Mouse (Mus musculus): Measurements from ENCODE around the gene Tenm2.

Gene Tenm2

DNA sequence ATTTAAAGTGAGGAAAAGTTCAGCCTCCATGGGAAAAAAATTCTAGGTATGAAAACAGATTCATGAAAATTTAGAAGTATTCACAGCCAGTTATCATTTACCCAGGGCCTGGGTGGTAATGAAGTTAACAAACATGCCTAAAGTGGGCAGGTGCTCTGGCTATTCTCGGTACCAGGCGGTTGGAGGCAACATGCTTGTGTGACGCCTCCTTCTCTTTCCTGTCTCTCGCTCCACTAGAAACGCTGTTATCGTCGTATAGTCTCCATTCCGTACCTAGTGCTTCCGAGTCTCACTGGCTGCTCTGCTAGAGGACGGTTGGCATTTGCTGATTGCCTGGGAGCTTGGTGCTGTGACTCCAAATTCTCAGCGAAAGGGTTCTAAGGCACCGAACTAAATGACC lies 749.7 kb downstream of the Tenm2 start:
- intact Hi-C loops (cut with DNase I), result loop anchor here (10.0 kb wide), 1 partner anchor 191 kb away; no protein-coding TSS in a partner anchor

DNA sequence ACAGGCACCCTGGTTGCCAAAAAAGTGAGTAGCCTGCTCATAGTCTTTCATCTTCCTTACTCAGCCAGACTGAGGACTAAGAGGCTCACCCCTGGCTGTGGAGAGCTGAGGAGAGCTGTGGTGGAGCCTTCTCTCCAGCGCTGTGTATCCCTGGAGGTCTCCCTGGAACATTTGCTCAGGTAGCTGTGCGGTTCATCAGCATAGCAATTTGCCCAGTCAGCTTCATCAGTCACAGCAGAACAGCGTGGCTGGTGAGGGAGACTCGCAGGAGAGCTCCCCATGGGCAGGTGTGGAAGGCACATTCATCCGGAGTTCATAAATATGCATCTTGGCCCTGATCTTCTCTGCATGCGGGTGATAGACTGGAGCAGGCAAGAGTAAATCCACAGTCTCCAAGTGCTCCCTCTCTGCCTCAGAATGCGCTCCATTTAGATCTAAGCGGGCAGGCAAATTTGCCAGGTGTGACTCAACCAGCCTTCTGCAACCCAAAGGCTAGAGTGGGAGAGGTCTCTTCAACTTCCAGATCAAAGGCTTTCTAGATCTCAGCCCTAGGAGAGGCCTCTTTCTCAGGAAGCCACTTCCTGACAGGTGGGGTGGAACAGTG lies 751.2 kb downstream of the Tenm2 start:
- intact Hi-C loops (cut with DNase I), result loop anchor here (10.0 kb wide), 1 partner anchor 190 kb away; no protein-coding TSS in a partner anchor

DNA sequence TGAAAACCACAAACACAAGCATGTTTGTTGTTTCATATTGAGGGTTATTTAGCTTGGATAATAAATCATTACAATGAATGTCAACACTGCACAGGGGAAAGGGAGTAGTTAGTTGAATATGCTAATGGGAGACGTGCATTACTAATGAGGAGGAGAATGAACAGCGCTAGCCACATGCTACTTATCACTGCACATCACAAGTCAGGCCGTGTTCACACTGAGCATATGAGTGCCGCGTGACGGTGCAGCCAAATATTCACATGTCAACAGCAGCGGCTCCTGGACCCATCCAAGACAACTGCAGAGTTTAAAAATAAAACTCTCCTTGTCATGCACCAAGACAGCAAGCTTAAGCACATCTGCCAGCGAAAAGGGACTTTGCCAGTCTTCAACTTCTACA lies 753.6 kb downstream of the Tenm2 start:
- intact Hi-C loops (cut with DNase I), result loop anchor here (10.0 kb wide), 1 partner anchor 187 kb away; no protein-coding TSS in a partner anchor

DNA sequence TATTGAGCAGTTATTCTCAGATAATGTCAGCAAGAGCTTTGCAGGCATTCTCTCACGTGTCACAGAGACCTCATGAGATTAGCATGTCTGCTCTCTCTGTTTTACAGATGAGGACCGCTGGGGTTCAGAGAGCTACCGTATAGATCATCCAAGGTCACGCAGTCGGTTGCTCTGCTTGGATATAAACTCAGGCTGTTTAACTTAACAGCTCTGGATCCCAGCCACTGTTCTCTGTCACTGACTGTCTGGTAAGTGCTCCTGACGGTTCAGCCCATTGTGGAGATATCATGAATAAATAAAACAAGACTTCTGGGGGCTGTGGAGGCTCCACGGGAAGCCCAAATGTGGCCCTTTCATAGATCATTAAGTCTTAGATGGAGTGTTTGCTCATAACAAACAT lies 754.2 kb downstream of the Tenm2 start:
- intact Hi-C loops (cut with DNase I), result loop anchor here (10.0 kb wide), 1 partner anchor 187 kb away; no protein-coding TSS in a partner anchor

DNA sequence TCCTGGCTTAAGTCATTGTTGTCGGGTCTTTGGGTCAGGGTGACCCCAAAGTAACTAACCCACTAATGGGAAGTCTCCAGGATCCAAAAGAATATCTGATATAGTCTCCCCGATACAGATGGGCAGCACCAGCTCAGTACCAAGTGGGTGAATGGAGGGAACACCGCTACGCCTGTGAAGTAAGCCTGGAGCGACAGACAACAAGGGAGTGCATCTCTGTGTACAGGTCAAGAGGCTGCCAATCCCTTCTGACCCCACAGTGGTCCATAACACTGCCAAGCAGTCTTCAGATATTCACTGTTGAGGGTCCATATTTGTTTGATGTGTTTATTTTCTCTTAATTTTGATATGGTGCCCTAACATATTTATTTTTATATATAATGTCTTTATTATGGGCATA lies 754.7 kb downstream of the Tenm2 start:
- intact Hi-C loops (cut with DNase I), result loop anchor here (10.0 kb wide), 1 partner anchor 186 kb away; no protein-coding TSS in a partner anchor

DNA sequence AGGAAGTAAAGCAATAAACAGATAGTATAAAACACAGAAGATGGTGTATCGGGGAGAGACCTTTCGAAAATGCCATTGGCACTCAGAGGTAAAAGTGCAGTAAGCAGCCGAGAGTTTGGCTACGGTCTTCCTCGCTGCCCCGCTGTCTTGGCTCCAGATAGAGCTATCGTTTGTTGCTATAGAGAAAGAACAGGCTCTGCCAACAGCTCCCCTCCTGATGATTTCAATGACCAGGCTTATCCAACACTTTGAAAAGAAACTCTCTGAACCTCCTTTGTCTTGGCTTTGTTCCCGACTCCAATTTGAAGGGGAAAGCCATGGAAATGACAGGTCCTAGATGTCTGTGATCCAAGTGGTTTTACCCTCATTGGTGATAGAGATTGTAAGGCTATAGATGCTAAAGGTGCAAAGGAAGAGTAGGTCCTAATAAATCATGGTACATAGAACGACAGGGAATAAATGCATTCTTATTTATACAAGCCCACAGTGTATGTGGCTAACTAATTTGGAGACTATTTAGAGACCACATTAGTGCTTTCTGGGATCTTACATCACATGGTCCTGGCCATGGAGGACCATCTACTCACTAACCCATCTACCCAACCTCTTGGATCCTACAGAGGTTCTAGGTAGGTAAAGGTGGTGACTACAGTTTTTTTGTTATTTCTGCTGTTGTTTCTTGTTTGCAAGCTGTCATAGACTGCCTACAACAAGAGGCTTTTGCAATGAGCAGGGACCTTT lies 765.8 kb downstream of the Tenm2 start:
- intact Hi-C loops (cut with DNase I), result no loop called here

DNA sequence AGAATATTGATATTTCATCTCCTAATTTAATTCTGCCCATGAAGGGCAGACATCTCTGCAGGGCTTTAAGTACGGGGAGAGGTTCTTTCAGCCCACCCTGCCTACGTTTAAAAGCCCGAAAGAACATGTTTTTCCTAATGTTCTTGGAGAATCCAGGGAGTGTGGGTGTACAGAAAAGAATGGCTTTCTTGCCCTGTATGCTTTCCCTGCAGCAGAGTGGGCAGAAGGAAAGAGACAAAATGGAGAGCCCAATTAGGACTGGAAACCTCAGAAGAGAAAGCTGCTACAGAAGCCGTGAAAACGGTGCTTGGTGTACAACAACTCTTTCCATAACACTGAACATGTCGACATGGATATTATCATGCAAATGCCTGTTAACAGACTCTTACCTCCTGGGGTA lies 777.3 kb downstream of the Tenm2 start:
- intact Hi-C loops (cut with DNase I), result no loop called here

DNA sequence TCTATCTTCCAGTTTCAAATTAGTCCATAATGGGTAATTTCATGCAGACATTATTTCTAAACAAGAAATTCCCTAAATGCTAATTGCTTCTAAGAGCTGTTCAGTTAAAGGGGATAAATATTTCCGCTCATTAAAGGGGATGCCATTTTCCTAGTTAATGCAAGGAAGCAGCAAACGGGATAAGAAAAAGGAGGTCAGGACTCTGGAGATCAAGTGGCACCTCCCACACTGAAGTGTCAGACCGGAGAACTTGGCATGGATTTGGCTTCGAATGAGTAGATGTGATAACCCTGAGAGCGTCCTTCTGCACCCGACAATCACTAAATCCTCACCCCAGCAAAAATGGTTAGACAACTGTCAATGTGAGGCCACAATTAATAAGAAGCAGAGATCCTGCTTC lies 781.7 kb downstream of the Tenm2 start:
- intact Hi-C loops (cut with DNase I), result no loop called here

DNA sequence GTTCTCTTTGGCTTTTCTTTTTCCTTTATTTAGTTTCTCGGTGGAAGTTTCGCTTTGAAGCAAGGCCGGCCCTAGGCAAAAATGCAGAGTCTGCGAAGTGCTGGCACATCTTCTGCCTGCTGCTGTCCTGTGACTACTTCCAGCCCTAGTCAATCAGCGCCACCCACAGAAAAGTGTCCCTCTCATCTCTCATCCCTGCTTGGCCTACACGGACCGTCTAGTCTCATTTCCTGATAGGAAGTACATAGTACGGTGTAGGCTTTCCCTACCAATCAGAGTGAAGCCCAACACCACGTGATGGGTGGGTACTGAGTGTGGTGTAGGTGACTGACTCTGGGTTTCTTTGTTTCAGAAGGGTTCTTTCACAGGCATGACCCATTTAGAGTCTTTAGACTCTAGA lies 783.3 kb downstream of the Tenm2 start:
- intact Hi-C loops (cut with DNase I), result no loop called here

DNA sequence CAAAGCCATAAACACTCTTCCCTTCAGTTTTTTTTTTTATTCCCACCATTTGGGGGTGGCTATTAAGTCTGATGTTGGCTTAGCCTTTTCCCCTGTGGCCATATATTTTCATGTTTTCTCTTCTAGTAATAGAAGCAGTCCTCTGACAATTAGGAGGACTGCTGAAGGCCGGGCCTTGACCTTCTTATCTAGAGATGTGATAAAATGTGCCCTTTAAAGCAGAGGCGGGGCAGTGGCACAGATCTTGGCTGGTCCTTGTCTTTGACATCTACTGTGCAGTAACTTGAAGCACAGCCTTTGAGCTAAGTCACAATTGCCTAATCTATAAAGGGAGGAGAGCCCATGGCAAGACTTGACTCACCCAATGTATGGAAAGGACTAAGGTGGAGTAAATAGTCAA lies 789.4 kb downstream of the Tenm2 start:
- intact Hi-C loops (cut with DNase I), result no loop called here

DNA sequence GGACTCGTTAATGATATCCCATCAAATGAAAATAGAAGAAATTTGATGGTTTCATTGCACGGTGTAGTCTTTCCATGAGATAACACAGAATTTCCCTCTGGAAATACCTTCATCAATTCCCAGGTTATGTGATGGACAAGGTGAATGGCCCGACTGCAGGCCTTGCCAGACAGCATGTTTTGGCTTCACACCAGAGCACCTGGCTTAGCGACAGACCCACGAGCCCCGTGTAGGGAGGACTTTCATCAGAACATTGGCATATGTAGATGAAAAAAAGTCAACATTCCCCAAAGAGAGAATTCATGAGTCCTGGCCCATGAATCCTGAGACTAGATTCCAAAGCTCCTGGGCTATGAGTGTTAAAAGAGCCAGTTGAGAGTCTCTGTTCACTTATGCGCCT lies 791.9 kb downstream of the Tenm2 start:
- intact Hi-C loops (cut with DNase I), result no loop called here

DNA sequence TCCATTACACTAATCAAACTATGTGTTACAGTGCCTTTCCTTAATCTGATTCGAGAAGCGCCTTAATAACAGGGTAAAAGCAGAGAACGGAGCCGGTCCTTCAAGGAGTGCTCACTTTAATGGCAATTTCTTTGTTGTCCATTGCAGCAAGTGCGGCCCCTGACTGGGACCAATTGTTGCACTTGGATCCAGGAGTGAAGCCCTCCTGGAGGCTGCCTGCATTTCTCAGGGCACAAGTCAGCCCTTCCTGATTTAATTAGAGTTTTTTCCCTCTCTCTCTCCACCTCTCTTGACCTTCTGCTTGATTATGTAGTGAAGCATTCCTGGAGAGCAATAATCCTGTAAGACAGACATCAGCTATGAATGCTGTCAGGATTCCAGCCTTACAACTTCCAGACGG lies 794.0 kb downstream of the Tenm2 start:
- intact Hi-C loops (cut with DNase I), result no loop called here

DNA sequence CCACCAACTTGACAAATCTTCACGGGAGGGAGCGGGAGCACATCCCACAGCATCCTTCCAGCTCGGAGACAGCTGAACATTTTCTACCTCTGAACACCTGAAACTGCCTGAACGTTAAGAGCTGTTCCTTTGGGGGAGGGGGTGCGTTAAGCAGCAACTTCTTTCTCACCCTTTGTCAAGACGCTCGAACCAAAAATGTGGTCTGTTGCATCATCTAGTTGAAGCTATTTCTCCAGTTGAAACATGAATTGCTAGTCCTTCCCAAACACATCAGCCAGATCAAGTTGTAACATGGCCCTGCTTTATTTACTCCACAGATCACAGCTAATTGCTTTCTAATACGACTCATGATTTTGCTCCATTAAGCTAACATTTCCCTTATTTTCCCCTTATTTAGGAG lies 799.5 kb downstream of the Tenm2 start:
- intact Hi-C loops (cut with DNase I), result no loop called here

DNA sequence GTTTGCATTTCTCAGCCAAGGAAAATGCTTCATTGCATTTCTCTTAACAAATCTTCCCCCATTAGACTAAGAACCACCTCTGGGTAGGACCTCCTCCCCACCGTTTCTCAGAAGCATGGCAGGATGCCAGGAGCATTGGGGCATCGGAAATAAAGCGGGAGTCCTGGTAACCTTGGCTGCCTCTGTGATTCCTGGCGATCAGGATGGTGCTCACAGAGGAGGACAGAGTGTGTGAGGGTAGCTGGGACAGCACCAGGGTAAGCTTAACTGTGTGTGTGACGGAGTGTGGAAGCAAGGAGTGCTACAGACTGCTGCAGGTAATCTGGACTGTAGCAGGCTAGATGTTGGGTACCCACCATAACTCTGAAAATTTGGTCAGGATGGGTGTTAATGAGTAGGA lies 806.8 kb downstream of the Tenm2 start:
- intact Hi-C loops (cut with DNase I), result no loop called here

DNA sequence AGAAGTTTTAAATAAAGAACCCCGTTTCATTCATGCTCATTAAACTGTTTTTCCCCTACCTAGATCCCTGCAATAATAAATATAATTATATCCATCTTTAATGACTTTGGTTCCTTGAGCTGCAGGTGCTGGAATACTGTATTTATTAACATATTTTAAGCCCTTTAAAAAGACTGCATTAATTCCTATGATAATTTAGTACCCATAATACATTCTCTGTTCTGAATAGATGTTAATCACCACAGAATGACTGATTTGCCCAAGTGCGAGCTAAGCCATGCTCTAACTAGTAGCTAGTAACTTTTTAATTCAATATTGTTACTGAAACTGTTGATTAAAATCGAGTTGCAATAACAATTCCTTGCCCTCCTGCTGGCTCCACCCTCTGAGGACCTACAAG lies 810.8 kb downstream of the Tenm2 start:
- intact Hi-C loops (cut with DNase I), result no loop called here

DNA sequence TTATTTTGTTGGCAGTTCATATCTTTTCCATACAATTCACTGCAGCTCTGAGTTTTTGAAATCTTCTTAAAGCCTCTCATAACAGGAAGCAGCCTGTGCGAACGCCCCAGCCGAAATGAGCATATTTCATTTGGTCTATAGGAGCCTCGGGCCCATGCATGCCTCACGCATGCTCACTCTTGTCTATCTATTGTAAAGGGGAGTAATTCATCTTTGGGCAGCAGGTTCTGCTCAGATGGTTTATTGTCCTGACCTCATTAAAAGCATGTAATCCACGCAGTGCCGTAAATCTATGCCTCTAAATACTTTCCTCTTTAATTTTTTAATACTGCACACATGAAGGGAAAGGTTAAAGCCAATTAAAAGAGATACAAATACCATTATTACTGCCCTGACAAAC lies 815.7 kb downstream of the Tenm2 start:
- intact Hi-C loops (cut with DNase I), result no loop called here

DNA sequence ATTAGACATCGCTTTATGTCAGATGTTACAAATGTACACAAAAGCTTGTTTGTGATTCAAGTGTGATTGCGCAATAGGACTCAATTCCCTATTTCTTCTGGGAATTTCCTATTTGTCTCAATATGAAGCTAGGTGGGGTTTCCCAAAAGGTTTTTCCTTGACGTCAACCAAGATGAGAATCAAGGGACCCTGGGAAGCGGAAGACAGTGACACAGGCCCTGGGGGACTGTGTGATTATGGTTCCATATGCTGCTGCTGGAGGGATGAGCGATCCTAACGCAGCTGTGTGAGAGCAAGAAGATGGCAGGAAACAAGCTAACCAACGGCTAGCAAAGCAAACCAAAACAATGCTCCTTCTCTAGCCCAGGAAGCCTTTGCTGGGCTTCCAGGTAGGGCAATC lies 820.5 kb downstream of the Tenm2 start:
- intact Hi-C loops (cut with DNase I), result no loop called here

DNA sequence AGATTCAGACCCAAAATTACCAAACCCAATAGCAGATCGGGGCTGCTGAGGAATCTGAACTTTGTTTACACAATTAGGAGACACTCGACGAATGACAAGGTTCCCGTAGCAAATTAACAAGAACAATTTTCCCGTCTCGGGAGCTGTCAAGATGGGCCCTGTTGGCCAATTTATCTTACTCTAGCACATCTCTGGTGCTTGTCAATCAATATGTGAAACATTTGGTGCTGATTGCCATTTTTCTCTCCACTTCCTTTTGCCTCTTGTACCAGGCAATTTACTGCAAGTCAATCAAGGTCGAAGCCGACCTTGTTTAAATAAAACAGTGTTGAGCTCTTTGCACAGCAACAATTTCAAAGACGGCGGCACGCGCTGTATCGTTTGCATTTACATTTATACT lies 824.9 kb downstream of the Tenm2 start:
- intact Hi-C loops (cut with DNase I), result no loop called here

DNA sequence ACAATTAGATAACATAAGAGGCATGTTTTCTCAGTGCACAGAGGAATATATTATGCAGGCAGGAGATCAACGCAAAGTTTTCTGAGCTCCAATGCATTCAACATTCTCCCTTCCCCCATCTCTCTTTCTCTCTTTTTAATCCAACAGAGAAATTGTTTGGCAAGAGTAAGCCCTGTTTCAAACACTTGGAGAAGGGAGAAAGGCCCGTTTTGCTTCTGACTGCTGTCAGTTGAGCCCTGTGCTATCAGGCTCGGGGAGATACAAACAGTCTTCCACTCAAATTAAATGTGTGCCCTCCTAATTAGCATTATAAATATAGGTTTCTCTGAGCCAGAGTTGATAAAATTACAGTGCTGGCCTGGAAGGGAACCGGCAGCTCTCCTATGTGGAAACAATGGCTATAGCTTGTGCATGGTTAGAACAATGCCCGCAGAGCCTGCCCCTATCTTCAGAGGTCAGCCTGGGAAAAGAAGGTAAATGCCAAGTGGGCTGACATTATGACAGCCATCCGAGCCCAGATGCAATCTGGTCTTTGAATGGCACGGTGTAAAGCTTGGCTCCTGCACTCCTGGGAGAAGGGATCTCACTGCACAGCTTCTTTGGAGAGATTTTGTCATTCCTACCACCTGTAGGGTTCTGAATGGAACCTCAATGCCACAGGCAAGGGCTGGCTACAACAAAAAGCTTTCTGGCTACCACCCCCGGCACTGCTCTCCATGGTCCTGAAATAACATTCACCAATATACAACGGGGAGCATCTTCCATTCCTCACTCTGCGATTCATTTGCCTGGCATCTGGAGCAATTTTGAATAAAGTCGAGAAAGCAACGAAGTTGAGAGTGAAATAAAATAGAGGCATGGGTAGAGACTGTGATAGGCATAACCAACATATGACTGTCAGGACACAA lies 839.7 kb downstream of the Tenm2 start:
- intact Hi-C loops (cut with DNase I), result no loop called here

DNA sequence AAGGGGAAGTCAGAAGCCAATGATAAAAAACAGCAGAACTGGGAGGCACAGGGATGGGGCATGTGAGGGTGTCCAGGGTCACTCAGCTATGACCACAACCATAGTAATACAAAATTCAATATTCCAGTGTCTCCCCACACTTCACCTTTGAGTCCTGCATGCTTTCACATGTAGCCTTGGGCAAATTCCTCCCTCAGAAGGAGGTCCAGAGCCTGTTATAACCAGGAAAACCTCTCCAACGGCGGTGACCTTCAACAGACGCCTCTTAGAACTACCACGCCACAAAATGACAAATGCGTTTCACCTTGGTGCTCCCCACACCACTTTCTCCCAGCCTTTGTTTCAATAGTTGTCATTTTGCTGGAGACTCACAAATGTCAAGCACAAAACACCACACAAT lies 851.1 kb downstream of the Tenm2 start:
- intact Hi-C loops (cut with DNase I), result no loop called here

DNA sequence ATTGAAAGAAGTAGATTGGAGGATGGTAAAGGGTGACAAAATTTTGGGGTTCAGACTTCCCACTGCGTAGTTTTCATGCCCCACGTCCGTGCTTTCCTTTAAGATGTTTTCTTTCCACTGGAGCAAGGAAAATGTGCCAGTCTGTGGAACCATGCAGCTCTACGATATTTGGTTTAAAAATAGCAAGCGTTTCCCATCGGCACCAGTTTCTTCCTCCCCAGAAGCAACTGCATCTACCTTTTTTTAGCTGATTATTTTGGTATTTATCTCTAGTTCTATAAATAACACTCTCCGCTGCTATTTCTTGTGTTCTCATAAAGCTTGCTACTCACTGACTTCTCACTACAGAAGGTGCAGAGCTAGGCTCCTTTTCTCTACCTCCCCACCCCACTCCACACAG lies 864.0 kb downstream of the Tenm2 start:
- intact Hi-C loops (cut with DNase I), result no loop called here

DNA sequence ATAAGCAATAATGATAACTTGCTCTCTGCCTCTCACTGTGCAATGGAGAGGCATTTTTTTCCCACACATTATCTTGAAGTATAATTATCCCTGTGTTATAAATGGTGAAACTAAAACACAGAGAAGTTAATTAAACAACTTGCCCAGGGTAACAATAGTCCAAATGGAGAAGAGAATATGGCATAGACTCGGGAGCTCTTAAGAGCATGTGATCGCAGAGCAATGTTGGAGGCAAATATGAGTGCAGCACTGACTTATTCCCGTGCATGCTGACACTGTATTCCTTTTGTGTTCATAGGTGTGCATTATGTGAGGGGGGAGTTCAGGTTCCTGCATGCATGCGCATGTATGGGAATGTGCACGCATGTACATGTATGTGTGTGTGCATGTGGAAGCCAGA lies 870.7 kb downstream of the Tenm2 start:
- intact Hi-C loops (cut with DNase I), result no loop called here

All from adrenal gland (tissue).